In the genomic region with DNA sequence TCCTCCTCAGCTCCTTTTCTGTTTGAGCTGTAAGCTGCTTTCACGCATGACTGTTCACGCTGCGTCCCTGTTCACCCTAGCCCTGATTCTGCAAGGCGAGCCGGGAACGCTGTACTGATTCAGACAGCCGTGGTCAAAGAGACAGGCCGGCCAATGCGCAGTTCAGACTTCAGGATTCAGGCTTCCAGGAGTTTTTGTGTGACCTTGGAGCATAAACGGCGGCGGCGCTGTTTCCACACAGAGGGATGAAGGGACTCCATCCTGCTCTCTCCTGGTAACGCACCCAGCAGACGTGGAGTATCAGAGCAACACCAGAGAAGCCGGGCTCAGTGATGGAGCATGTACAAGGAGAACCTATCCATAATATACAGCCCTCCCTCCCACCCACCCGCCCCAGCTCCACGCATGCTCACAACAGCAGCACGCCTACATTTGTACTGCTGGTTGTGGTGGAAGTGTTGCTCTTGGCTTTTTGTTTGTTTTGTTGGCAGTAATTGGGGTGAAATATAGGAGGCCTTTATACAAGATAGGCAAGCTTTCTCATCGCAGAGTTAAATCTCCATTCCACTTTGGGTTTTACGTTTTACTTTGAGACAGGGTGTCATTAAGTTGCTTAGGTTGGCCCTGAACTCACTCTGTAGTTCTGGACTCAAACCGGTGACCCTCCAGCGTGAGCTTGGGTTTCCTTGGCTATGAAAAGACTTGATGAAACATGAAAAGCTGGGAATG, we compare ENCODE assay signal across 8 mouse cellular contexts.
DNase-seq lines count a peak whose midpoint lies in the region; ATAC-seq lines count a peak whose summit lies in the region.

No protein-coding gene starts in this region.

- H3K36me3 ChIP-seq in hindbrain, embryonic 14.5 days (replicated peaks; ENCODE audit: control insufficient read depth, insufficient read depth), result no peaks in the 10 kb centered on the region

- DNase-seq in adrenal gland, postnatal 14 days, result peak; percentile 61
- DNase-seq in embryo, embryonic 10.5 days (ENCODE audit: low spot score), result peak; percentile 54
- DNase-seq in hindbrain, embryonic 14.5 days (ENCODE audit: low spot score), result no peak
- DNase-seq in left cerebral cortex, adult 11 months (ENCODE audit: low spot score), result peak; percentile 12
- DNase-seq in right cerebral cortex, adult 2 months (ENCODE audit: low spot score in 2 of 2), result peak; percentile 35 to 51
- no peak for DNase-seq in spleen, adult 18-20 months
- no peak for DNase-seq in urinary bladder, adult 18-20 months (ENCODE audit: low spot score in 2 of 2)
- DNase-seq in heart, postnatal 36 days, result no peak

- H3K27me3 ChIP-seq in hindbrain, embryonic 14.5 days (ENCODE audit: control insufficient read depth, insufficient read depth, low read length), result no peaks in the 10 kb centered on the region

- peak overlapping the region; percentile 42 for H3K4me2 ChIP-seq in hindbrain, embryonic 14.5 days (replicated peaks)

- WGBS in hindbrain, embryonic 14.5 days, result 59% methylated on average over 23 of the region's 23 CpGs

- peak overlapping the region; percentile 14; the same call in 1 of the 2 replicates for H3K27ac ChIP-seq in hindbrain, embryonic 14.5 days

- H3K9me3 ChIP-seq in hindbrain, embryonic 14.5 days (ENCODE audit: control insufficient read depth, low read length), result peaks cover 6% of the 10 kb centered on the region; the same call in 1 of the 2 replicates

- intact Hi-C loops in heart, postnatal 36 days (cut with DNase I), result no loop called here

- no peak for ATAC-seq in hindbrain, embryonic 14.5 days (ENCODE audit: low FRiP score)

- H3K9ac ChIP-seq in hindbrain, embryonic 14.5 days, result peak overlapping the region; percentile 28; the same call in 1 of the 2 replicates

- no peaks in the 10 kb centered on the region; the same call in 1 of the 2 replicates for H3K4me1 ChIP-seq in hindbrain, embryonic 14.5 days (replicated peaks; ENCODE audit: control insufficient read depth, insufficient read depth, low read length)

- H3K4me3 ChIP-seq in hindbrain, embryonic 14.5 days (replicated peaks; ENCODE audit: low read length), result peak overlapping the region; percentile 7; the same call in 1 of the 2 replicates

Comparison
In these comparisons a context has a peak if more than half of its experiments do, and no peak if none do; other contexts are left out.
1. DNase-seq: peak in adrenal gland, postnatal 14 days (single experiment), embryo, embryonic 10.5 days (single experiment), left cerebral cortex, adult 11 months (single experiment) and right cerebral cortex, adult 2 months (2 of 2); none in hindbrain, embryonic 14.5 days (single experiment), spleen, adult 18-20 months (0 of 2), urinary bladder, adult 18-20 months (0 of 2) and heart, postnatal 36 days (0 of 2).